Mouse (Mus musculus) A20 (cell line): ENCODE results near the gene Reps2.

ENCODE experiments used
- DNase-seq: peaks from one replicate; pipeline ENCODE4 v3.0.0-alpha.2; 2011; ENCODE audit warnings: low read depth, low spot score

The Reps2 gene

DNA sequence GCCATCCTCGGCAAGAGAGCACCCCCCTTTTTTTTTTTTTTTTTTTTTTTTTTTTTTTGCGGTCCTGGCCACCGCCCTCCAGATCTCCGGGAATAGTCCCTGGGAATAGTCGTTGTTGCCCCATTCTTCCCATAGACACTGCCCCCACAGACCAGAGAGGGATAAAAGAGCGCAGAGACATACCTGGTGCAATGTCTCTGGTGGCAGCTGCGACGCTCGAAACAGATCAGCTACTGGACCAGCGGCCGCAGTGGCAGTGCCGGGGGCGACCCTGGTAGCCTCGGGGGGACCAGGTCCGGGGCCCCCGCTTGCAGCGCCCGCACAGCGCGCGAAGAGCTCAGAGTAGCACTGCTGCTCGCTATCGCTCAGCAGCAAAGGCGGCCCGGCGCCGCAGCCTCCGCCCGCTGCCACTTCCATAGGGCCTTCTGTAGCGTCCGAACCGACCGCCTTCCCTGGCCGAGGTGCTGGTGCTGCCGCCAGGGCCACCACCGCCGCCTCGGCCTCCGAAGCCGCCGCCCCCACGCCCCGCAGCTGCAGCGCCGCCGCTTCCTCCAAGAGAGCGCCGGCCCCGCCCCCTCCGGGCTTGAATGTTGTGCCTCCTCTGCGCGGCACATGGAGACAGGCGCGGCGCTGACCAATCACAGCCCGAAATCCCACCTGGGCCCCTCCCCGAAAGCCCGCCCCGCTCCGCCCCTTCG is at the start of gene Reps2:
Gene Reps2, minus strand, starts transcription at position 559 of the 698 bp plus-strand sequence.
- peak; percentile 78 for DNase-seq

DNA sequence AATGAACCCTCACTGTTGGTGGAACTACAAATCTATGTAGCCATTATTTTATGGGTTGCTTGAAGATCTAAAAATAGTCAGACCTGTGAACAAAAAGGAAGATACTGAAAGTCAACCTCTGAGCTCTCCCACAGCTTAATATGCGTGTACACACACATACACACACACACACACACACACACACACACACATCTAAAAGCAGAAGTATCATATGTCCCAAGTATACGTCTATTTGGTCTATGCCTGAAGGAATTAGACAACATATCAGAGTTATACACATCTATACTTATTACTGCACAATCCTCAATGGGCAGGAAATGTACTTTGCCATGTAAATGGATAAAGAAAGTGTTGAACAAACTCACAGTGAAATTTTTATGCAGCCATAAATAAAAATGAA is 47.8 kb upstream of the Reps2 start:
- DNase-seq, result no peak

DNA sequence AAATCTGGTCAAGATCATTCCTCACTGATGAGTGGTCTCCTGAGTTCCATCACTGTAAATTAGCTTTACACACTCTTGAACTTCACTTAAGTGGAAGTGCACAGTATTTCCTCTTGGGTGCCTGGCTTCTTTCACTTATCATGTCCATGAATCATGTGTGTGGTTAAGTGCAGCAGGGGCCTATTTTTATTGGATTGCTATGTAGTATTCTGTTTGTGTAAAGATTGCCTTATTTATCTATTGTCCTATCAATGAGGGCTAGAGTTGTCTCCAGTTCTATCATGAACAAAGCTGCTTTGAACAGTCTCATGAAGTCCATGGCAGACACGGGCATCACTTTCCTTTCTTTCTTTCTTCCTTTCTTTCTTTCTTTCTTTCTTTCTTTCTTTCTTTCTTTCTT is 41.9 kb upstream of the Reps2 start:
- no peak for DNase-seq

DNA sequence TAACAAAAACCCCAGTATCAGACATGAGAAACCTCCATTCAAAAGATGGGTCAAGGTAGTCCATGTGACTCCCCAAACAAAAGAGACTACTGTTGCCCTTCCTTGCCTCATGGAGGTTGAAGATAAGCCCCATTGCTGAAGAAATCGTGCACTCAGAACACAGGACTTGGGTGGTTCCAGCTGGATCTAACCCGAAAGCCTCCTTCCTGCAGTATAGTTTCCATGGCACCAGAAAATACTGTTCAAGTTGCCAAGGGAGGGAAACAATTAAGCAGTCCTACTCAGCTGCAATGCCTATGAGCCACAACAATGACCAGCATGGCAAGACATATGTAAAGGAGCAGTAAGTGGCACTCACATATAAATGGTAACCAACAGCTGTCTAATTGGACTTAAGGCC is 36.1 kb upstream of the Reps2 start:
- no peak for DNase-seq

DNA sequence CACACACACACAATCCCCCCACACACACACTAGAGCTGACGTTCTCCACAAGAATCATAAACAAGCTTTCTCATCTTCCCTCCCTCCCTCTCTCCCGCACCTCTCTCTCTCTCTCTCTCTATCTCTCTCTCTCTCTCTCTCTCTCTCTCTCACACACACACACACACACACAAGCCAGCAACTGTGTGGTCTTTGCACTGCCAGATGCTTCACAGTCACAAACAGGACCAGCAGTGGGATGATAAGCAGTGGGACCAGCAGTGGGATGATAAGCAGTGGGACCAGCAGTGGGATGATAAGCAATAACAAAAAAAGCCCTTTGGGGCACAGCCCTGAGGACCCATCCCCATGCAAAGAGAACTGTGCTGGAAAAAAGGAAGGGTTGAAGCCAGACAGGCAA is 35.4 kb upstream of the Reps2 start:
- DNase-seq, result no peak

DNA sequence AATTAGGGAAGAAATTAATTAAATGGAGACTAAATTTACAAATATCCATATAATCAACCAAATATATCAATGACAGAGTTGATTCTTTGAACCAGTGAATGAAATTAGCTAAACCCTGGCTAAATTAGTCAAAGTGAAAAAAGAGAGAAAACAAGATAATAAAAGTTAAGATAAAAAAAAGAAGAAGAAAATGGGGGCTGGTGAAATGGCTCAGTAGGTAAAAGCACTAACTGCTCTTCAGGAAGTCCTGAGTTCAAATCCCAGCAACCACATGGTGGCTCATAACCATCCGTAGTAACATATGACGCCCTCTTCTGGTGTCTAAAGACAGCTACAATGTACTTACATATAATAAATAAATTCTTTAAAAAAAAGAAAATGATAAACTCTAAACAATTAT is 22.7 kb upstream of the Reps2 start:
- no peak for DNase-seq

DNA sequence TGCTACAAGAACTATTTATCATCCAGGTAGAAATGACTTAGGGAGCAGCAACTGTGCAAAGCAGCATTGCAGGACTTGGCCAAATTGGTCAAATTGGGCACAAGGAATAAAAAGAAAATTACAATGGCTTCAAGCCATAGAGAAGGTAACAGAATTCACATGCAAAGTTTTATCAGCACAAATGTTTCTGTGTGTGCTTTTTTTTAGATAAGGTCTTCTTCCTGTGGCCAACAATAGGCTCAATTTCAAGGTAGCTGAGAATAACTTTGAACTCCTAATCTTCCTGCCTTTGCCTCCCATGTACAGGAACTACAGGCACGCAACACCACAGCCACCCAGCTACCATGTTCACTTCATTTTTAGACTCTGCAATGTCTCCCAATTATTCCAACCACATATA is 16.7 kb upstream of the Reps2 start:
- DNase-seq, result no peak

DNA sequence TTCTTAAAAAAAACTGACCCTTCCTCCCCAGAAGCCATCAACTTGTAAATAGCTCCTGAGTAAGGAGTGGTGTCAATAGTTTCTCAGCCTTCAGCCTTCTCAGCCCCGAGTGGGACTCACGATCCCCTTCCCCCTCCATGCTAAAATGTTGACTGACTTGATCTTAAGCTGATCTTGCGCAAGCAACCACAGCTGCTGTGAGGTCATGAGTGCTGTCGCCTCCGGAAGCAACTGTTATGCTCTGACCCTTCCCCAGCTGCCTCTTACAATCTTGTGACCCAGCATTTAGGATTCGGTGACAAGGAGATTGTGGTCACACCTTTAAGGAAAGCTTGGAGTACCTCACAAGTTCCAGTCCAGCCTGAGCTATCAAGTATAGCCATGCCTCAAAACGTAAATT is 10.1 kb upstream of the Reps2 start:
- no peak for DNase-seq

DNA sequence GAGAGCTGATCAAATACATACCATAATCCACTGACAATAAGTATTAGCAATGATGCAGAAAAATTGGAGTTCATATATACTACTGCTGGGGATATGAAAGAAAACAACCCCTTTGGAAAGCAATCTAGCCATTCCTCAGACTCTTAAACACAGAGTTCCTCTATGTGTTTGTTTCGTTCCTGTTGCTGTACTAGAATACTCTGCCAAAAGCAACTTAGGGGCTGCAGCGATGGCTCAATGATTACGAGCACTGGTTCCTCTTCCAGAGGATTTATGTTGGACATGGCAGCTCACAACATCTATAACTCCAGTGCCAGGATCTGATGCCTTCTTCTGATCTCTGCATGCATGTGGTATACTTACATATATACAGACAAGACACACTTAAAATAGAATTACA is 9.0 kb upstream of the Reps2 start:
- DNase-seq, result no peak

DNA sequence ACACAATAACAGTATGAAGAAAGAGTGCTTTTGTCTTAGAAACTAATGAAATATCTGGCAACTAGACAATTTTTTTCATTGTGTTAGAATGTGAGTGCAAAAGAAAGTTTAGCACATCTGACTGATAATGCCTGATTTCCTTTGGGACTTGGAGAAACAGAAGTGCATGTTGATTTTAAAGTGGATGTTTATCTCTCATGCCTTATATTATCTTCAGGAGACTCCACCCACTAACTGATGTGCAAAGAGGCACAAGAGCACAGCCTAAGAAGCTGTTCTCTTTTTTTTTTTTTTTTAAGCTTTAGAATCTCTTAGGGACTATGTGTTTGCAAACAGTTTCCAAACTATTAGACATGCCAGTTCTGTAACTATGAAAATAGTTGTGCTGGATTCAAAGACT is 7.7 kb upstream of the Reps2 start:
- no peak for DNase-seq

DNA sequence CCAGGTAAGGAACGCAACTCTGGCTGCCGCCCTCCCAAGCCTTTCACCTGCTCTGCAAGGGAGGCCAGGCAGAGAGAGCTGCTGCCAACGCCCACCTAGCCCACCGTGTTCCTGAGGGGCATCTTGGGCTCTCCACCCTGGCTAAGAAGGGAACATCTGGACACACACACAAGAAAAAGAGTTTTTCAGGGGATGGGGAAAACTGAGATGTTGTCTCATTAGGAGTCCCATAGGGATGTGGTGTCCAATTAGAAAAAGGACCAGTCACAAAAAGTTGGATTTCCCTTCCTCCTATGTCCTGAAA is 292 bp upstream of the Reps2 start:
- no peak for DNase-seq

DNA sequence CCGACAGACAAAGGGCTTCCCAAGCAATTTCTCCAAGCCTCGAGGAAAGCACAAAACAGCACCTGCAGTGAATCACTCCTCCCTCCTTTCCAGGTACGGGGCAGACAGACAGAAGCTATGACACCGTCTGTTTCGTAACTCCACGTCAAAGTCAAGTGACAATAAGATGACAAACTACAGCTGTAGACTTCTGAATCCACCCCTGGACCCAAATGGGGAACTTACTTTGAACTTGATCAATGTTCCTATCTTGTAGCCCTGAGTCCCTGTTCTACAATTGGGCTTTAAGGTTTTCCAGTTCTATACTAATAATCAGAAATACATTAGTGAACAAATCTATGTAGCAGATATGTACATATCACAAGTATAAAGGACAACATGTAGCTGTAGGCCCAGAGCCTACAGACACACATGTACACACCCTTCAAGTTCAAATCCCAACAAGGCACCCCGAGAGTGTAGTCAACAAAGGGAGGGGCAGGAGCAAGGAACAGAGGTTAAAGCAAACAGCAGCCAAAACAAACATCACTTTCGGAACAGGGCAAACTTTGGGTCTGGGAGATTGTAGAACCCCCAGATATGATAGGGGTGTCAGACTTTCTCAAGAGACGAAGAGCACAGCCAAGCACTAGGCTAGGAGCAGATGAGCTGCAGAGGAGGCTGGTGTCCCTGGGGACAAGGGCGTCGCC is 903 bp downstream of the Reps2 start:
- peak; percentile 8 for DNase-seq

DNA sequence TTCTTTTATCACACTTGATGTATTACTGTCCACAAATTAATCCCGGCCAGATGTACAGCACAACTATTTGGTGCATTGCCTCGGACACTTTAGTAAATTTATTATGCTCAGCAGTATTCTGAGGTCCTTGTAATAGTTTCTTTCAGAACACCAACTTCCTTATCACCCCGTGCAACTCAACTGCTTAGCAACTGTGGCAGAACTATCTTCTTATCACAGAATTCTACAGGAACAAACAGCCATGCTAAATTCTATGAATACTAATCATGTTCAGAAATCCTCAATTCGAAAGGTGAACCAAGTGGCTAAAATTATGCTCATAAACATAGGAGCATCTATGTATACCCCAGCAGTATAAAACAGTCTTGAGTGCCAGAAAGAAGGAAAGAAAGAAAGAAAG is 1.7 kb downstream of the Reps2 start:
- no peak for DNase-seq

DNA sequence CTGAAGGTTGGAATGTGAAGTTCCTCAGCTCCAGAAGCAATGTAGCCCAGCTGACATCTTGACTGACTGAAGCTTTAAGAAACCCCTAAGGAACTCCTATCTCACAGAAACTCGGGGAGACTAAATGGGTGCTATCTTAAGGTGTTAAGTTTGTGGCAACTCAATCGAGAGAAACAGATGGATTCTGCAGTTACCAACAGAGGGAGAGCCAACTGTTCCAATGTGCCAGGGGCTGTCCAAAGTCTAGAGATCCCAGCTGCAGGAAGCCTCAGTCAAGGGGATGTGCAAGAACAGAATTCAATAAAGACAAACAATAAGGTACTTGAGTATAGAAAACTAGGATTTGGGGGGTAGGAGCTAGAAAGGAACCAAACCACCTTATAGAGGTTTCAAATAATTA is 8.3 kb downstream of the Reps2 start:
- DNase-seq, result no peak

DNA sequence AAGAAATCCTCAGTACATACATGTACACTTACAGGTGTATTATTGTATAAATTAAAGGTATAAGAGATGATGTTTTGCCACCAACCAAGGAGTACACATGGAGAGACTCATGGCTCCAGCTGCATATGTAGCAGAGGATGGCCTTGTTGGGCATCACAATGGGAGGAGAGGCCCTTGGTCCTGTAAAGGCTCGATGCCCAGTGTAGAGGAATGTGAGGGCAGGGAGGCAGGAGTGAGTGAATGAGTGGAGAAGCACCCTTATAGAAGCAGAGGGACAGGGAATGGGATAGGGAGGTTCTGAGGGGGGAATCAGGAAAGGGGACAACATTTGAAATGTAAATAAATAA is 21.4 kb downstream of the Reps2 start:
- DNase-seq, result no peak

DNA sequence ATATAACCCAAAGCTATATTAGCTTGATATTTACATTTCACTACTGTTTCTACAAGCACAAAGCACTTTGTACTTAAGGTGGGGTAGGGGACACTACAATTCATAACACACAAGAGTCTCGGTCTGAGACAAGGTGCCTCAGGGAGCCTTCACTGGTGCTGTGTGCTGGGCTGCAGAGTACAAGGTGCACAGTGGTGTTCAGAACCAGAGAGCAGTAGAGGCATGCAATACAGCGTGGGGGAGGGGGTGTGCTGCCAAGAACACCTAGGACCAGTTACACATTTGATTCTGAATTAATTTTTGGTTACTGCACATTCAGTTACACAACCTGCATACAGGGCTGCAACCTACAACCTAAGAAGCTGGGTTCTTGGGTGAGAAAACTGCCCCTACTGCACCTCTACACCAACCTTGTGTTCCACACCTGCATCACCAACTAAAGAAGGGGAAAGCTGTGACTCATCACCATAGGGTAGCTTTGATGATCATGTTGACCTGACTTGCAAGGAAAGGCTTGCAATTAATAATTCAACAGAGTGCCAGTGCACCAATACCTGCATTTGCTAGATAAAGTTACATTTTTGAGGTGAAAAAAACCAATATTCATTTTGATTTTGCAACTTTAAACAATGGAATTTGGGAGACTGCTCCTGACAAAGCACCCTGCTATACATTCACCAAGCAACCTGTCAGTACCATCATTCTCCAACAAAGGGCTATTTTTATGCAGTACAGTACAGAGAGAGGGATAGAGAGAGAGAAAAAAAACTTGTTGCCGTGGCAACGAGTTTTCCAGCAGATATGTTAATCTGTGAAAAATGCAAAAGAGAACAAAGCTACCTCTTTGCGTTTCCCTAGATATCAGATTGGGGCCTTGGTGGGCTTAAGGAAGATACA is 22.0 kb downstream of the Reps2 start:
- no peak for DNase-seq

DNA sequence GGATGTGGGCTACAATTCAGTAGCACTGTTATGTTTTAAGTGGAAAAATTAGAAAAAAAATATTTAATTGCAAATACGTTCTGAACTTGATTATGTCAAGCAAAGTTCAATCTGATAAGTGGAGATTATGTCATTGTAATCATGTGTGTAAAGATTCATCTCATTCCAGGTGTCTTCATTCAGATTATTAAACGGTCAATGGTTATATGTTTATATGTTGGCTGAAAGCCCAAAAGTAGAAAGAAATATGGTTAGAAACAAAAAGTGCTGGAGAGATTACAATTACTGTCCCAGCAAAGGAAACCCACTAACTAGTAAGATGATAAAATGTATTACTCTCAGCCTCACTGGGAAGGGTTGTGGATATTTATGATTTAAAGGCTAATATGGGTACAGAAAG is 23.7 kb downstream of the Reps2 start:
- DNase-seq, result no peak

DNA sequence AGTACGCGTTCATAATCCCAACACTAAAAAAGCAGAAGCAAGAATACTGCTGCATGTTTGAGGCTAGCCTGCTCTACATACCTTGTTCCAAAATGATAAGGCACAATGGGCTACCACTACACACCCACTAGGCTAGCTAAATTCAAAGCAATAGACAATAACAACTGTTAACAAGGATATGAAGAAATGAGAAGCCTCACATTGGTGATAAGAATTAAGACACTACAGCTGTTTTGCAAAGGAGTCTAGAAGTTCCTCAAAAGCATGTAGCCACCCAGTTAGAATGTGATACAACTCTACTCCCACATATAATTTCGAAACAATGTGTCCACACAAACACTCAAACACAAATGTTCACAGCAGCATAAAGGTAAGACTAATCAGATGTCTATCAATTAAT is 24.9 kb downstream of the Reps2 start:
- DNase-seq, result no peak

DNA sequence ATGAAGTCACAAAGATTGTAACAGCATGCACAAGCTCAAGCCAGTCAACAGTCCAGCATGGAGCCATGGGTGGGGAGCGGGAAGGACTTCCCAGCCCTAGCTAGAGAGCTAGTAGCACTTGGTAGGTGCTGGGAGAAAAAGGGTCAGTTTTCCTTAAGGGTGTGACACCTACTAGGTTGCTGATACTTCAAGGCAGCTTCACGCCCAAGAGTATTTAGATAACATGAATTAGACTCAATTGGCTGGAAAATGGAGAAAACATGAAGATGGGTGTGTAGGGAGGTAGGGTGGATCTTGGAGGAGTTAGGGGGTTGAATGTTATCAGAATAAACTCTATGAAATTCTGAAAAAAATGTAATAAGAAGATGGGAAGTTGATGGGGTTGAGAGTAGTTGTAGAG is 37.3 kb downstream of the Reps2 start:
- DNase-seq, result no peak

DNA sequence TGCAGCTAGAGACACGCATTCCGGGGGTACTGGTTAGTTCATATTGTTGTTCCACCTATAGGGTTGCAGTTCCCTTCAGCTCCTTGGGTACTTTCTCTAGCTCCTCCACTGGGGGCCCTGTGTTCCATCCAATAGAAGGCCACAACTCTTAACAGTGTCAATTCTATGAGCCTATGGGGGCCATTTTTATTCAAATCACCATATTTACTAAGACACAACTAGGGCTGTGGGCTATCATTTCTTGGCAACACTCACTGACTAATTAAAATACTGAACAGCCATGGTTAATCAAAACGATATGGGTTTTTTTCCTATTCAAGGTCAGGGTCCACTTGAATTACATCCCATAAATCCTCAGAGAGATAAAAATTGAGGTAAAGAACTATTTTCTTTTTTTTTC is 43.8 kb downstream of the Reps2 start:
- DNase-seq, result no peak

DNA sequence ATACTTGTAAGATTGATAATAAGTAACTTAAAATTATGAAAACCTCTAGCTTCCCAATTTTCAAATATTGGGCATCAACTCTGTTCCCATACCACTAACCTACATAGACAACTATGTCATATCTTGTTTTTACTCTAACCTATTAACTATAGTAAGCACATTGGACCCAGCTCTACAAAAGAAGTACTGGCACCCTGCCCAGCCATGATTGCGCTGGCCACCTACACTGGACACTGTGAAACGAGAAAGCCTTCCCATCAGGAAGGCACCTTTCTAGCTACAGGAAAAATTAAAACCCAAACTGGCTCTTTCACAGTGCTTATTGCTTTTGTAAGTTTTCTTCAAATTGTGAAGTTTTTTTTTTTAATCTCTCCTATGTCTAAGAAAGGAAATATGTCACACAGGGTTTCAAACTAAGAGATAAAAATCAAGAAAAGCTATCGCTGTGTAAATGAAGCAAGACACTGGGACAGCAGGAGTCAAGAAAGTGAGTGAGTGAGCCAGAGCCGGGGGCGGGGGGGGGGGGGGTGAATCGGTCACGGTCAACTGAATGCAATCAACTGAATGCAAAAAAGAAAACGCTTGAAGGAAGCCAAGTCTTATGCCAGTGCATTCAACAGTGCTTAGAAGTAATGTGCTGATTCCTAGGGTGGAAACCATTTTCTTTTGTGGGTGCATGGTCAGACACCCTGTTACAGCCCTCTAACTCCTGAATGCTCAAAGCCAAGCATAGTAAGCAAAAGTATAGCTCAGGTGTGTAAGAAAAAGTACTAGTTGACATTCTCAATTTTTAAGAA is 52.2 kb downstream of the Reps2 start:
- DNase-seq, result no peak

DNA sequence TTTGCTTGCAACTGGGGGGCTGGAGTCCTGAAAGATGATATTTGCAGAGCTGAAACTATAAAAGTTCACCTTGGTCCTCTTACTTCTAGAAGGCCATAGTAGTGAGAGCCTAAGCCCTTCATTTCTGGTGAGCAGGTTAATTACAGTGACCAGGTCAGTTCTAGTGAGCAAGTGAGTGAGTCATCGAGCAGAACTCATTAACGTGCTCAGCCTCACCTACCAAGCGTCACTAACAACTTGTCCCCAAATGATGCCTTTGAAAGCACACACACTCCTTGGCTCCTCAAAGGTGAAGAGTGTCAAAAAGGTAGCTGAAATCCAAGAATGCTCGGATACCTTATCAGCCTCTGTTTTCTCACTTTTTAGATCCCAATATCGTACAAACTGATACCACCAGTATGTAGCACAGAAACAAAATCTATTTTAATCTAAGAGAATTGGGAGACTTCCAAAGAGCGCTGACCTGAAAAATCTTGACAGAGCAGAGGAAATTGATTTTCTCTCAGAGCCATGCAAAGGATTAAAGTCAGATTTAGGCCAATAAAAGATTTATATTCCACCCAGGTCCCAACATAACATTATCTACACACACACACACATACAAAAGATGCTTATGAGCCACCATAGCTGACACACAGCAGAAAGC is 53.2 kb downstream of the Reps2 start:
- DNase-seq, result no peak
